25 mouse cellular contexts compared by ENCODE assay signal in the genomic region with DNA sequence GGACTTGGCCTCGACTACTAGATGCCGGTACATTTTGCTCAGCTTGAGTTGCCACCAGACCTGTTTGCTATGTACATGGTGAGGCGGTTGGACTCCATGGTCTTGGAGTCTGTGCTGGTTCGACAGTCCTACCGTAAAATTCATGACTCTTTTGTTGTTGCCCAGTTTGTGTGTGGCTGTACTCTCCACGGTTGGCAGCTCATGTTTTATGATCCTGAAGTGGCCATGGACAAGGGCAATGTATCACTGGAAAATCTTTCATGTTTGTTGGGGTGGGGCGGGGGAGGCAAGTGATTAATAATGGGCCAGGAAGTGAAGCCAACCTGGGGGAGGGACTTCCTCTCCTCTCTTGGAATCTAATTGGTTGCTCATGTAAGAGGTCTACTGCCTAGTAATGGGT.
DNase-seq lines count a peak whose midpoint lies in the region; ATAC-seq and TF ChIP-seq lines count a peak whose summit lies in the region.
"Had no signal": no experiment of that assay in that cellular context is flagged by ENCODE, and none has a peak within 500 bp of the region (broad histone marks: within the 10 kb centered on the region; RNA-seq: fewer than 3 reads in every experiment).

No protein-coding gene starts in this region.

- 54% methylated on average over 7 of the region's 7 CpGs for WGBS in kidney, postnatal 0 days

- peak; percentile 86 for DNase-seq in heart, adult 11 months
- DNase-seq in heart, postnatal 36 days, result no peak
- DNase-seq in kidney, postnatal 0 days (ENCODE audit: low spot score), result no peak
- DNase-seq in kidney, adult 18-20 months, result no peak
- peak; percentile 44 for DNase-seq in adrenal gland, adult 8-10 months
- peak; percentile 20 for DNase-seq in adrenal gland, postnatal 25 days
- DNase-seq in neural tube, embryonic 10.5 days (ENCODE audit: extremely low spot score, low spot score), result no peak
- no peak for DNase-seq in gastrocnemius, adult 18-20 months (ENCODE audit: low spot score)
- DNase-seq: B cell, adult 2 months; cerebellum, adult 18-20 months; cerebellum, adult 9-10 months; cerebellum, postnatal 14 days; gastrocnemius, adult 2 months; gastrocnemius, postnatal 14 days; heart, postnatal 10 days; heart, postnatal 4 days had no signal

- no peak overlapping the region for H3K27ac ChIP-seq in kidney, postnatal 0 days
- H3K27ac ChIP-seq: forebrain, embryonic 10.5 days; forebrain, embryonic 13.5 days; gastrocnemius, adult 2 months; heart, embryonic 15.5 days; hindbrain, embryonic 14.5 days had no signal

- H3K4me3 ChIP-seq in kidney, postnatal 0 days (replicated peaks; ENCODE audit: low read depth, low read length), result no peak overlapping the region
- H3K4me3 ChIP-seq: forebrain, embryonic 10.5 days; forebrain, embryonic 13.5 days; gastrocnemius, adult 2 months; heart, embryonic 12.5 days; heart, embryonic 15.5 days had no signal

- H3K4me2 ChIP-seq in kidney, postnatal 0 days (ENCODE audit: low read length), result no peak overlapping the region
- H3K4me2 ChIP-seq: forebrain, embryonic 13.5 days; heart, embryonic 12.5 days; heart, embryonic 15.5 days; hindbrain, embryonic 14.5 days had no signal

- no peaks in the 10 kb centered on the region for H3K36me3 ChIP-seq in kidney, postnatal 0 days (ENCODE audit: insufficient read depth, low read length)
- H3K36me3 ChIP-seq: forebrain, embryonic 10.5 days; G1E; heart, embryonic 12.5 days; heart, embryonic 15.5 days had no signal

- no peaks in the 10 kb centered on the region for H3K4me1 ChIP-seq in kidney, postnatal 0 days (replicated peaks; ENCODE audit: insufficient read depth, low read length)
- H3K4me1 ChIP-seq: forebrain, embryonic 10.5 days; forebrain, embryonic 13.5 days; heart, embryonic 12.5 days; heart, embryonic 15.5 days had no signal

- no peaks in the 10 kb centered on the region for H3K27me3 ChIP-seq in kidney, postnatal 0 days (ENCODE audit: insufficient read depth, low read length)
- H3K27me3 ChIP-seq: CH12.LX; forebrain, embryonic 13.5 days; heart, embryonic 12.5 days; heart, embryonic 15.5 days had no signal

- intact Hi-C loops in heart, postnatal 36 days (cut with DNase I), result no loop called here

- ATAC-seq in kidney, postnatal 0 days (replicated peaks; ENCODE audit: low FRiP score, low read depth), result 0 out of 2 replicates have a peak, but pooled peaks have one; percentile 40
- ATAC-seq: forebrain, embryonic 13.5 days; forebrain, embryonic 16.5 days; intestine, postnatal 0 days had no signal

- H3K9me3 ChIP-seq in kidney, postnatal 0 days (replicated peaks; ENCODE audit: low read length), result no peaks in the 10 kb centered on the region
- H3K9me3 ChIP-seq: forebrain, embryonic 10.5 days; forebrain, embryonic 13.5 days; G1E; heart, embryonic 12.5 days; heart, embryonic 15.5 days had no signal

- H3K9ac ChIP-seq in kidney, postnatal 0 days (ENCODE audit: low read depth, low read length), result no peak overlapping the region
- H3K9ac ChIP-seq: forebrain, embryonic 13.5 days; heart, embryonic 12.5 days; heart, embryonic 15.5 days; hindbrain, embryonic 14.5 days had no signal

- TF ChIP-seq CTCF in kidney, postnatal 0 days (IDR thresholded peaks at IDR 0.05; ENCODE audit: low read depth), result no peak

Comparison
In these comparisons a context has a peak if more than half of its experiments do, and no peak if none do; other contexts are left out.
1. DNase-seq: peak in heart, adult 11 months (single experiment), adrenal gland, adult 8-10 months (single experiment) and adrenal gland, postnatal 25 days (single experiment); none in heart, postnatal 36 days (0 of 2), kidney, postnatal 0 days (single experiment), kidney, adult 18-20 months (single experiment), neural tube, embryonic 10.5 days (single experiment) and gastrocnemius, adult 18-20 months (single experiment).